Mouse (Mus musculus): ENCODE measurements around the gene Dpep2nb.

GRCm38 (mm10) chr8:106005875-106006274 is at the start of gene Dpep2nb:
- no peak for TF ChIP-seq GATA1 (IDR thresholded peaks at IDR 0.05; ENCODE audit: low read length)
- no peak for TF ChIP-seq TAL1 (IDR thresholded peaks at IDR 0.05; ENCODE audit: low read length)
